Mouse (Mus musculus): ENCODE data around the gene Icosl. TPM values are rescaled to one million over a fixed set of nuclear protein-coding genes. Genes with fewer than 3 reads are reported as not detected.
"Not testable (repeated sequence)": the region's sequence is repeated elsewhere in the genome, so short reads cannot be mapped to it uniquely, and the experiment has no call there.

The Icosl gene
- 17.5 and 17.6 TPM in 2 replicates for polyA plus RNA-seq (2012; rRNA removed)

DNA sequence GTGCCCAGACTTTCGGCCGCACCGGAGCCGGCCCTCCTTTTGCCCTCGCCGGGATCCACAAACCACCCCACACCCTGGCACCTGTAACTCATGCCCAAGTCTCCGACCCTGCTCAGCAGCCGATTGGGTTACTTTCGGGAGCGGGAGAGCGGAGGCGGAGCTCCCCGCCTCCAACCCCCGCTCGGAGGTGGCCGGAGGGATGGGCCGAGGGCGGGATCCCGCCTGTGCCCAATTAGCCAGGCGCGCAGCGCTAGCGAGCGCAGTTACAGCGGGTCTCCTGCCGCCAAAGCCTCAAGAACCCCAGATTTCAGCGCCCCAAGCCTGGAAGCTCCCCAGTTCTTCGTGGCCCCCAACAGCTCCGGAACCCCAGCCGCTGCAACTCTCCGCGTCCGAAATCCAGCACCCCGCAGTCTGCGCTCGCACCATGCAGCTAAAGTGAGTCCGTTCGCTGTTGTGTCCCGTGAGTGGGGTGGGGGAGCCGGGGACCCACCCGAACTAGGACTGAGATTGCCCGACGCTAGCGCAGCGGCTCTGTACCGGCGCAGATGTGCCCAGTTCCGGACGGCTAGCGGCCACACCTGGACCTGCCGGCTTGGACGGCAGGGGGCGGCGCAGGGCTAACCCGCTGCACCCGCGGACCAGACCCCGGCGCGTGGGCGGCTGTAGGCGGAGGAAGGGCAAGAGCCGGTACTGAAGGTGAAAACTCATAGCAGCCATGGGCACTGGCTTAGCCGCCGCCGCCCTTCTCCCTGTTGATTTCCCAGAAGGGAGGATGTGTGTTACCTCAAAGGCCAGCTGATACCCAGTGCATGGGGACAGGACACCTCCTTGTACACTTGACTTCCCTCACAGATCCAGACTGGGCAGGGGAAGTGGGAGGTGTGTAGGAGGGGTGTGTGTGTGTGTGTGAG, at the start of gene Icosl:
Gene Icosl, plus strand, starts transcription at position 202 of the 911 bp plus-strand sequence.
- H3K4me3 ChIP-seq (replicated peaks; ENCODE audit: extremely low read depth, low read depth, low read length): peak within 1 kb of the TSS; percentile 67

DNA sequence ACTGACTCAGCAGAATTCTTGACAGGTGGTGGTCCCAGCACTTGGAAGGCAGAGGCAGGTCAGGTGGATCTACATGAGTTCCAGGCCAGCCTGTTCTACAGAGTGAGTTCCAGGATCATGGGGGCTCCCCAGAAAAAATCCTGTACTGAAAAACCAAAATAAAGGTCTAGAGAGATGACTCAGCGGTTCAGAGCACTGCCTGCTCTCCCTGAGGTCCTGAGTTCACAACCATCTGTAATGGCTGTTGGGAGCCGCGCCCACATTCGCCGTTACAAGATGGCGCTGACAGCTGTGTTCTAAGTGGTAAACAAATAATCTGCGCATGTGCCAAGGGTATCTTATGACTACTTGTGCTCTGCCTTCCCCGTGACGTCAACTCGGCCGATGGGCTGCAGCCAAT, 49.1 kb upstream of the Icosl start:
- DNase-seq; H3K4me3 ChIP-seq (replicated peaks; ENCODE audit: extremely low read depth, low read depth, low read length); H3K4me1 ChIP-seq (ENCODE audit: control insufficient read depth, insufficient read depth, low read length): not testable (repeated sequence)
- 95% methylated on average over 7 of the region's 11 CpGs for WGBS

More for the DNA sequence above, at the start of gene Icosl:
- DNase-seq: peak; percentile 76
- TF ChIP-seq POLR2A (IDR thresholded peaks at IDR 0.05; ENCODE audit: borderline replicate concordance, extremely low read depth, low read depth, low read length): peak; percentile 71; the same call in 1 of the 2 replicates
- no peak for TF ChIP-seq CTCF (IDR thresholded peaks at IDR 0.05; ENCODE audit: insufficient read depth, low read length)
- H3K4me1 ChIP-seq (ENCODE audit: control insufficient read depth, insufficient read depth, low read length): no peaks in the 10 kb centered on the region
- under 1% methylated on average over 66 of the region's 66 CpGs for WGBS

DNA sequence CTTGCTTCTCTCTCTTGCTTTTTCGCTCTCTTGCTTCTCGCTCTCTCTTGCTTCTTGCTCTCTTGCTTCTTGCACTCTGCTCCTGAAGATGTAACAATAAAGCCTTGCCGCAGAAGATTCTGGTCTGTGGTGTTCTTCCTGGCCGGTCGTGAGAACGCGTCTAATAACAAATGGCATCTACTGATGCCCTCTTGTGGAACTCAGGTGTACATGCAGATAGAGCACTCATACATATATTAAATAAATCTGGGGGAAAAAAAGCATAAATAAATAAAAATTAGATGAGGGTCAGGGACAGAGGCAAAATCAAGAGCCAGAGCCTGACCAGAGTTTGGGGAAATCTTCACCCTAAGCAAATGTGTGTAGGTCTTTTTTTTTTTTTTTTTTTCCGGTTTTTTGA, 43.6 kb upstream of the Icosl start:
- DNase-seq; H3K4me1 ChIP-seq (ENCODE audit: control insufficient read depth, insufficient read depth, low read length); H3K4me3 ChIP-seq (replicated peaks; ENCODE audit: extremely low read depth, low read depth, low read length): not testable (repeated sequence)
- WGBS: 45% methylated on average over 6 of the region's 8 CpGs

DNA sequence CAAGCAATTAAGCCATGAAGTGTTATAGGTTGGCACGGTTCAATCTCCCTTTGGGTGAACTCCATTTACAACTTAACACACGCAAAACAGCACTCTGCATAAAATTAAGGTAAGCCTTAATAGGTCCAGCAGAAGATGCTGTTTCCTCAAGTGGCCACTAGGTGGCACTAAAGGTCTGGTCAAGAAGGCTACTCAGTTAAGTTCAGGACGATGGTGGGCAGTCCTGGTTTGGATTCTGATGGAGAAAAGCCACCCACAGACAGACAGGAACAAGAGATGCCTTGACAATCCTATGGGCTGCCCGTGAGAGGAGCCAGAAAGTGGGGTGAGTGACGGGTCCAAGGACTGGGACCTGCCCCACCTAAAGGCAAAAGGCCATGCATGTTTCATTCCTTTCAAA, 41.0 kb upstream of the Icosl start:
- DNase-seq: peak; percentile 66
- 3% methylated on average over 5 of the region's 5 CpGs for WGBS
- peak; percentile 58 for TF ChIP-seq CTCF (IDR thresholded peaks at IDR 0.05; ENCODE audit: insufficient read depth, low read length)
- no peak for TF ChIP-seq POLR2A (IDR thresholded peaks at IDR 0.05; ENCODE audit: borderline replicate concordance, extremely low read depth, low read depth, low read length)
- no peak overlapping the region for H3K4me3 ChIP-seq (replicated peaks; ENCODE audit: extremely low read depth, low read depth, low read length)
- no peaks in the 10 kb centered on the region for H3K4me1 ChIP-seq (ENCODE audit: control insufficient read depth, insufficient read depth, low read length)

DNA sequence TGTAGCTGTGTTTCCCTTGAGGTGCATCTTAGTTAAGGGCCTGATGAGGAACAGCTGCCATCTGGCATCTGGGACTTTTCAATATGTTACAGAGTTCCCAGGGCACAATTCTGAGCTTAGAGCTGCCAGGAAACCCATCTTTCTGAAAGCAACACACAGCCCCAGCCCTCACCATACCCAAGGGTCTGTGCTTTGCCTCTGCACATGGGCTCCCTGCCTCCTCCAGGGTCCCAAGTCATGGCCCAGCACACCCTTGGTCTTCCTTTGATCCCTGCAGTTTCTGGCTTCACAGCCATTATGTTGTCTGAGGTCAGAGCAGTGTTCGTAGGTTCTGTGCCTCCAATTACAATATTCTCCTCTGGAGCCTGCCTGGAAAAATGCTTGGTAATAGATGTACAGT, 40.0 kb upstream of the Icosl start:
- H3K4me3 ChIP-seq (replicated peaks; ENCODE audit: extremely low read depth, low read depth, low read length): no peak overlapping the region
- H3K4me1 ChIP-seq (ENCODE audit: control insufficient read depth, insufficient read depth, low read length): no peaks in the 10 kb centered on the region
- TF ChIP-seq CTCF (IDR thresholded peaks at IDR 0.05; ENCODE audit: insufficient read depth, low read length) (no peak), POLR2A (IDR thresholded peaks at IDR 0.05; ENCODE audit: borderline replicate concordance, extremely low read depth, low read depth, low read length) (no peak)
- 94% methylated on average over 1 of the region's 1 CpGs for WGBS
- no peak for DNase-seq

DNA sequence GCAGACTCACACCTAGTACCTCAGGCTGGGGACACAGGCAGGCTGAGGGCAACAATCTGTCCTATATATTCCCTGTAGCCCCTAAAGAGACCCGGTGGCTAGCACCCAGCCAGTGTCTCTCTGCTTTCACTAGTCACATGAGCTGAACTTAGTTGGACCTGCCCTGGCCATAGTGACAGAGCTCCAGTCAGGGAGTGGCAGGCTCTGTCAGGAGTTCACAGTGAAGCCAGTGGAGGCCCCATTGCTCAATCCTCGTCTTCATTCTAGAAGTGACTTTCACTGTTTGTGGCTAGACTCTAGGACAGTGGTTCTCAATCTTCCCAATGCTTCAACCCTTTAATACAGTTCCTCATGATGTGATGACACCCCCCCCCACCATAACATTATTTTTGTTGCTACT, 37.1 kb upstream of the Icosl start:
- 70% methylated on average over 2 of the region's 2 CpGs for WGBS
- no peak for TF ChIP-seq POLR2A (IDR thresholded peaks at IDR 0.05; ENCODE audit: borderline replicate concordance, extremely low read depth, low read depth, low read length)
- TF ChIP-seq CTCF (IDR thresholded peaks at IDR 0.05; ENCODE audit: insufficient read depth, low read length): no peak
- Histone ChIP-seq H3K4me1 (ENCODE audit: control insufficient read depth, insufficient read depth, low read length) (no peaks in the 10 kb centered on the region), H3K4me3 (replicated peaks; ENCODE audit: extremely low read depth, low read depth, low read length) (no peak overlapping the region)
- DNase-seq: no peak

DNA sequence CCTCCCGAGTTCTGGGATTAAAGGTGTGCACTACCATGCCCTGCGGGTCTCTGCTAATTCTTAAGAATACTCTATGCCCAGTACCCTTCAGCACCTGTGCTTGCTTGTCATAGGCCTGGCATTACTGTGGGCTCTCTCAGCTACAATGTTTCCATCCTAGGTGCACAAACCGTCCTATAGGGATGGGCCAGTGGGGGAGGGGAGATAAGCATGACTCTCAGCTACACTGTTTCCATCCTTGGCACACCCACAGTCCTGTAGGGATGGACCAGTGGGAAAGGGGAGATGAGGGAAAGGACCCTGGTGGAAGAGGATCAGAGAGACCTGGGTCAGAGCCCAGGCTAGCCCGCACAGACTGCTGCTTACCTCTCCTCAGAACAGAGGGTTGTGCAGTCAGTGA, 32.0 kb upstream of the Icosl start:
- 84% methylated on average over 4 of the region's 4 CpGs for WGBS
- DNase-seq: no peak
- Histone ChIP-seq H3K4me3 (replicated peaks; ENCODE audit: extremely low read depth, low read depth, low read length) (no peak overlapping the region), H3K4me1 (ENCODE audit: control insufficient read depth, insufficient read depth, low read length) (no peaks in the 10 kb centered on the region)
- no peak for TF ChIP-seq CTCF (IDR thresholded peaks at IDR 0.05; ENCODE audit: insufficient read depth, low read length)
- no peak for TF ChIP-seq POLR2A (IDR thresholded peaks at IDR 0.05; ENCODE audit: borderline replicate concordance, extremely low read depth, low read depth, low read length)

DNA sequence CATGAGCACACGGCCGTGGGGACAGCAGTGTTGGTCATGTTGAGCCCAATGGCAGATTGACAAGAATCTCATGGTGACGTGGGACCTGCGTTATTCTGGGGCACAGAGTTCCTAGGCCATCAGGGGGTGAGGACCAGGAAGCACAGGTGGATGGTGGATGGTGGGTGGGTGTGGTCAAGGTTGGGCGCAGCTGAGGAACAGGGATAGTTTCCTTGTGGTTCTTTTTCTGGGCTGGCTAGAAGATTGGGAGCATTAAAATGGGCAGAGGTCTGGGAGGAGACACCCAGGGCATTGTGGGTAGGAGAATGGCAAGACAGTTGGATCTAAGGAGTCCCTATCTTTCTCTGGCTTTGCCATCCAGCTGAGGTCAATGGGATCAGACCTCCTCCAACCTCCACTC, 27.5 kb upstream of the Icosl start, which contains the start of gene Dnmt3l:
Gene Dnmt3l, plus strand, starts transcription at position 301 of the 400 bp plus-strand sequence.
- WGBS: 90% methylated on average over 5 of the region's 5 CpGs

DNA sequence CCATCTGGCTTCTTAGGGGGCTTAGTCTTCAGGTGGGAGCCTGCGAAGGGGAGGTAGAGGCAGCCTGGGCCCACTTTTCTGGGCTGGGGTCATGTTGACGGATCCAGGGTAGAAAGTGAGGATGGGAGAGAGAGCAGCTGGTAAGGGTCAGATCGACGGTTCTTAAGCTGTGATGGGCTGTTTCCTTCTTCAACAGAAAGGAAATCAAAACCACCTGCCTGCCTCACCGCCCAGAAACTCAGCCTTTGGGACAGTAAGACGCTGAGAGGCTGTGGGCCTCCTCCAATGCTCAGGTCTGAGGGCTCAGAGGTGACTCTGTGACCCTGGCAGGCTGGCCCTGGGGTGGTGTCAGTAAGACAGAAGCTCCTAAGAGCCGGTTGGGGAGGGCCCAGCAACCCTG, 27.0 kb upstream of the Icosl start:
- Histone ChIP-seq H3K4me3 (replicated peaks; ENCODE audit: extremely low read depth, low read depth, low read length) (no peak overlapping the region), H3K4me1 (ENCODE audit: control insufficient read depth, insufficient read depth, low read length) (no peaks in the 10 kb centered on the region)
- 73% methylated on average over 7 of the region's 7 CpGs for WGBS
- no peak for DNase-seq
- TF ChIP-seq POLR2A (IDR thresholded peaks at IDR 0.05; ENCODE audit: borderline replicate concordance, extremely low read depth, low read depth, low read length) (no peak), CTCF (IDR thresholded peaks at IDR 0.05; ENCODE audit: insufficient read depth, low read length) (no peak)

More for the DNA sequence above, 27.5 kb upstream of the Icosl start, which contains the start of gene Dnmt3l:
- Histone ChIP-seq H3K4me1 (ENCODE audit: control insufficient read depth, insufficient read depth, low read length) (no peaks in the 10 kb centered on the region), H3K4me3 (replicated peaks; ENCODE audit: extremely low read depth, low read depth, low read length) (no peak within 1 kb of the TSS)
- no peak for DNase-seq
- TF ChIP-seq CTCF (IDR thresholded peaks at IDR 0.05; ENCODE audit: insufficient read depth, low read length) (no peak), POLR2A (IDR thresholded peaks at IDR 0.05; ENCODE audit: borderline replicate concordance, extremely low read depth, low read depth, low read length) (no peak)

DNA sequence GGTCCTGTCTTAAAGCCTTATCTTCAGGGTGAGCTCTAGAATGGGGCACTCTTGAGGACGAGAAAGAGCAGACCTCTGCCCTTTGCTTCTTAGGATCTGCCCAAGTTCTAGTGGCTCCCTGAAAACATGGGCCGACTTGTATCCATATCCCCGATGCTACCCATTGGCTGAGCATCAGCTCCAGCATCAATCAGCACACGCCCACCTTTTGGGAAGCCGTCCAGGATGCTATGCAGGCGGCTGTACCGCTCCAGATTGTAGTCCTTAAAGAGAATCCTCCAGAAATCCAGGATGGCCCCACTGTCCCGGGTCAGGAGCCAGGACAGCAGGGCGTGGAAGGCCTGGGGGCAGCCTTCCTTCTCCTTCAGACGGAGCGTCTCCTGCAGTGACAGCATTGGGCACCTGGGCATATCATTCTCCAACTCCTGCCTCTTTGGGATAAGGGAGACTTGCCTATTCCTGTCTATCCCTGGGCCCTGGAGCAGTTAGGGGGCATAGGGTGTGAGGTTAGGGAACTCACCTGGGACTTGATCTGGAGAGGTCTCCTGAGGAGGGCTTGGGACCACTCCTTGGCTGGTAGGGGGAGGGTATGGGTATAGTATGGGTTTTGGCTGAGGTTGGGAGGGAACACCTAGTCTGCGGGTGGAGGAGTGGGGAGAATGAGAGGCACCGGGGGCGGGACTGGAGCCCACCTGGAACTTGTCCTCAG, 26.3 kb upstream of the Icosl start:
- TF ChIP-seq CTCF (IDR thresholded peaks at IDR 0.05; ENCODE audit: insufficient read depth, low read length) (no peak), POLR2A (IDR thresholded peaks at IDR 0.05; ENCODE audit: borderline replicate concordance, extremely low read depth, low read depth, low read length) (no peak)
- H3K4me3 ChIP-seq (replicated peaks; ENCODE audit: extremely low read depth, low read depth, low read length): no peak overlapping the region
- H3K4me1 ChIP-seq (ENCODE audit: control insufficient read depth, insufficient read depth, low read length): no peaks in the 10 kb centered on the region
- WGBS: 62% methylated on average over 14 of the region's 14 CpGs
- no peak for DNase-seq

All from lung, adult 2 months (tissue).